Mouse (Mus musculus): ENCODE measurements around the gene Trarg1. TPM values are rescaled to one million over a fixed set of nuclear protein-coding genes. Genes with fewer than 3 reads are reported as not detected.

The Trarg1 gene
- polyA plus RNA-seq, 2 experiments: not detected

- ATAC-seq (ENCODE audit: insufficient read depth): no peak
- WGBS (ENCODE audit: insufficient replicate concordance): 81% methylated on average over 1 of the region's 1 CpGs
- peaks cover 16% of the 10 kb centered on the region for H3K36me3 ChIP-seq (replicated peaks; ENCODE audit: control insufficient read depth, insufficient read depth, low read depth)
Measured at GRCm38 (mm10) chr11:76745921-76746320, 66.3 kb downstream of the Trarg1 start.

More at GRCm38 (mm10) chr11:76745921-76746320, 66.3 kb downstream of the Trarg1 start:
- no peak for TF ChIP-seq EP300 (IDR thresholded peaks at IDR 0.05; ENCODE audit: low read depth)
- no peak for TF ChIP-seq CTCF (IDR thresholded peaks at IDR 0.05; ENCODE audit: low read depth)
- H3K4me2 ChIP-seq (ENCODE audit: low read depth): no peak overlapping the region
- H3K9ac ChIP-seq (replicated peaks): no peak overlapping the region
- H3K27ac ChIP-seq: no peak overlapping the region
- no peak overlapping the region for H3K4me3 ChIP-seq (ENCODE audit: insufficient read depth in 1 of 2, low read depth in 2 of 2, low read length in 2 of 2)
- DNase-seq (ENCODE audit: low read depth in 3 of 3, low spot score in 3 of 3): no peak
- no peaks in the 10 kb centered on the region for H3K27me3 ChIP-seq (ENCODE audit: control insufficient read depth, insufficient read depth, low read length)
- no peaks in the 10 kb centered on the region for H3K4me1 ChIP-seq (replicated peaks; ENCODE audit: control insufficient read depth in 2 of 2, insufficient read depth in 2 of 2, low read length in 1 of 2)
- no peaks in the 10 kb centered on the region for H3K9me3 ChIP-seq (ENCODE audit: control insufficient read depth, low read length)

Other genes with a start within 250 kb of the Trarg1 start
- 3.3 and 3.6 TPM in 2 replicates for gene Abr, start 57.5 kb upstream of the Trarg1 start, polyA plus RNA-seq (2012; rRNA removed)
- 2.3 and 2.5 TPM in 2 replicates for gene Abr, start 57.5 kb upstream of the Trarg1 start, polyA plus RNA-seq (2014; fragmentation: Nextera tagmentation; extraction: Ambion mirVana)
- gene Bhlha9, start 7.3 kb upstream of the Trarg1 start, polyA plus RNA-seq (2012; rRNA removed): not detected in 2 replicates
- not detected in 2 replicates for gene Bhlha9, start 7.3 kb upstream of the Trarg1 start, polyA plus RNA-seq (2014; fragmentation: Nextera tagmentation; extraction: Ambion mirVana)
- 5.9 and 6.4 TPM in 2 replicates for gene Gosr1, start 83.8 kb downstream of the Trarg1 start, polyA plus RNA-seq (2012; rRNA removed)
- 12.3 and 15.8 TPM in 2 replicates for gene Gosr1, start 83.8 kb downstream of the Trarg1 start, polyA plus RNA-seq (2014; fragmentation: Nextera tagmentation; extraction: Ambion mirVana)
- 5.9 and 7.2 TPM in 2 replicates for gene Cpd, start 167.2 kb downstream of the Trarg1 start, polyA plus RNA-seq (2012; rRNA removed)
- 8.2 and 8.5 TPM in 2 replicates for gene Cpd, start 167.2 kb downstream of the Trarg1 start, polyA plus RNA-seq (2014; fragmentation: Nextera tagmentation; extraction: Ambion mirVana)
- gene Tmigd1, start 222.4 kb downstream of the Trarg1 start, polyA plus RNA-seq (2012; rRNA removed): not detected in 2 replicates
- not detected in 2 replicates for gene Tmigd1, start 222.4 kb downstream of the Trarg1 start, polyA plus RNA-seq (2014; fragmentation: Nextera tagmentation; extraction: Ambion mirVana)
- gene Blmh, start 245.0 kb downstream of the Trarg1 start, polyA plus RNA-seq (2012; rRNA removed): 10.3 and 16.2 TPM in 2 replicates
- gene Blmh, start 245.0 kb downstream of the Trarg1 start, polyA plus RNA-seq (2014; fragmentation: Nextera tagmentation; extraction: Ambion mirVana): 34.7 and 37.1 TPM in 2 replicates

All from liver, embryonic 14.5 days (tissue).